Mouse (Mus musculus) thymus, postnatal 4 days (tissue): ENCODE results near the gene Ptprcap.
"Not testable (repeated sequence)": the region's sequence is repeated elsewhere in the genome, so short reads cannot be mapped to it uniquely, and the experiment has no call there.

ENCODE experiments used
- DNase-seq: peaks from one replicate; pipeline ENCODE4 v3.0.0; 2021

Gene Ptprcap

DNA sequence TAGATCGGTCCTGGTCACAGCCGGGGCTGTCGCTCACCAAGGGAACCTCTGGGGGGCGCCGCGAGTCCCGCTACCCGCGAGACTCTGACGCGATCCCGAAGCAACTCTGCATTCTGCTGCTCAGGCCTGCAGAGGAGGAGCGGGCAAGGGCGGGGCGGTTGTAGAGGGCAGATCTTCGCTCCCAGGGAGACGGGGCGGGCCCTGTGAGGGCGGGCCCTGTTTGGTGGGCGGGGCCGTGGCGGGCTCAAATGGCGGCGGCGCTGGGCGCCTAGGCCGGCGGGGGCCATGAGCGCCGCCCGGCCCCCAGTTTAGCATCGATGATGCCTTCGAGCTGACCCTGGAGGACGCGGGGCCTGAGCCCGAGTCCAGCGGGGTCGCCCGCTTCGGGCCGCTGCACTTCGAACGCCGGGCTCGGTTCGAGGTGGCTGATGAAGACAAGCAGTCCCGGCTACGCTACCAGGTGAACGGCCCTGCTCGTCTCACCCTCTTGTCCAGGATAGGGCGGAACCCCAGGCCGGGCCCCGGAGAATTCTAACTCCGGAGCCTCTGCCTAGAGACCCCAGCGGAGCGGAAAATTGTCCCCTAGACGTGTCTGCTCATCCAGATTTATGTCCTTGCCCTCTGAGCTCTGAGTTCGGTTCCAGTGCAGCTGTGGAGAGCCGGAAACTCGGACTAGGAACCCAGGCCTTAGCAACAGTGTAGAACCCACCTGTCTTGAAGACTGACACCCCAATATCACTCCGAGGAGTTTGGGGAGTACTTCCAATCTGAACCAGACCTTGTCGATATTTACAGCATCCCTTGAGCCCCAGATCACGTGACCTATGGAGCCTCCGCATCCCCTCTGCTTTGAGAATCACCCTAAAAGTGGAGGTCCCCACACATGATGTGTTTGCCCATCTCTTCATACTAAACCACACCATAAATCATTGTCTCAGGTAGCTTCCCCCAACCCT is 27.4 kb upstream of the Ptprcap start, which contains the start of gene Aip:
Aip (minus strand) TSS at position 118 of the 956 bp plus-strand sequence.
- peak; percentile 99 for DNase-seq

- DNase-seq: peak; percentile 45
Measured at GRCm38 (mm10) chr19:4126759-4127495, 26.5 kb upstream of the Ptprcap start.

DNA sequence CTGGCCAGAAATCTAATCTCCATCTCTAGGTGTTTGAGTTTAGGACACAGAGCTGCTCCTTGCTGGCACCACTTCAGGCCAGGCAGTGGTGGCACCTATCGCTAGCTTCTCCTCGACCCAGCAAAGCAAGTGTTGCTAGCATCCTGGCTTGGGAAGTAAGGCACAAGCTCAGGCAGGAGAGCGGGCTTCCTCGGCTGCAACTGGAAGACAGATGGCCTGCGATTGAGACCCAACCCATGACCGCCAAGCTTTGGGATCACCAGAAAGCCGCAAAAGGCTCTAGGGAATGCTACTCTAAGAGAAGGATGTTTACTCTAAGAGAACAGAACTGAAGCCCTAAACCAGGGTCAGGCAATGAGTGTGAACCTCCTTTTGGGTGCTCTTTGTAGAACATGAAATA is 23.9 kb upstream of the Ptprcap start:
- DNase-seq: no peak

GRCm38 (mm10) chr19:4130106-4130505 is 23.3 kb upstream of the Ptprcap start:
- DNase-seq: no peak

- no peak for DNase-seq
Measured at GRCm38 (mm10) chr19:4131075-4131474, 22.3 kb upstream of the Ptprcap start.

DNA sequence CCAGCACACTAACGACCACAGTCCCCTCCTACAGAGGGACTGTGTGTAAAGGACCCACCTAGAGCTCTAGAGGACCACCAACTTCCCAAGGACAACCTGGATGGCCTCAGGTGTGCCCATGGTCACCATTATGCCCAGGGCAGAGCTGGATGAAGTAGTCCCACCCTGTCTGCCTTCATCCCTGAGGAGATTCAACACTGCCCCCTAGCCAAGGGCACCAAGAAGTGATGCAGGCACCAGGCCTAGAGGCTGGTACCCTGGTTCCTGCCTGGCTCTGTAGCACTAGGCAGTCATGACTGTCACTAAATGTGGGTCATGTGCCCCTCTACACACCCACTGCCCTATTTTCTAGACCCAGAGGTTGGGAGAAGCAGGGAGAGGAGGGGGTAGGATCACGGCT is 21.6 kb upstream of the Ptprcap start:
- peak; percentile 39 for DNase-seq

GRCm38 (mm10) chr19:4134354-4134753 is 19.1 kb upstream of the Ptprcap start:
- no peak for DNase-seq

GRCm38 (mm10) chr19:4135229-4135962 is 18.0 kb upstream of the Ptprcap start:
- DNase-seq: not testable (repeated sequence)

GRCm38 (mm10) chr19:4135963-4136345 is 17.4 kb upstream of the Ptprcap start:
- peak; percentile 28 for DNase-seq

DNA sequence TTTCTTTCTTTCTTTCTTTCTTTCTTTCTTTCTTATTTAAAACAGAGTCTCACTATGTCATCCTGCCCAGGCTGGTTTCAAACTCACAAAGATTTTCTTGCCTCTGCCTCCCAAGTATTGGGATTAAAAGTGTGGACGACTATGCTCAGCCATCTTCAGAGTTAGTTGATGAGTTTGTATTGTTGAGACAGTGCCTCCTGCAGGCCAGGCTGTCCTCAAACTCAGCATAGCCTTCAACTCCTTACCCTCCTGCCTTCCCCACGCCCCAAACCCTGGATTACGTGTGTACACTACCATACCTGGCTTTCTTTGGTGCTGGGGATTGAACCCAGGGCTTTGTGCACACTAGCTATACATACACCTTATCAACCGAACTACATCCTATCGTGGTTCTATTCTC is 16.9 kb upstream of the Ptprcap start:
- peak; percentile 47 for DNase-seq

DNA sequence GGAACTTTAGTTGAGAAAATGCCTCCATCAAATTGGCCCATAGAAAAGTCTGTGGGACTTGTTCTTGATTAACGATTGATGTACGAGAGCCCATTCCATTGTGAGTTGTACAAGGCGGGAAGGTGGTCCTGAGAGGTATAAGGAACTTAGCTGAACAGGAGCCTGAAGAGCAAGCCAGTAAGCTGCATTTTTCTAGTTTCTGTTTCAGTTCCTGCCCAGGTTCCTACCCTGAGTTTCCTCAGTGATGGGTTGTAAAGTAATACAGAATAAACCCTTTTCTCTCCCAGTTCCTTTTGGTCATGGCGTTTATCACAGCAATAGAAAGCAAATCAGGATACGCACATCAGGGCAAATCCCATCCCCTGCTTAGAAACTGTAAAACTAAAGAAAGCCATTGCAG is 15.5 kb upstream of the Ptprcap start:
- DNase-seq: no peak

GRCm38 (mm10) chr19:4139446-4139845 is 14.0 kb upstream of the Ptprcap start, which contains the start of gene Gpr152:
Gpr152 (plus strand) TSS chr19:4139787.
- DNase-seq: no peak

- DNase-seq: no peak
Measured at GRCm38 (mm10) chr19:4140147-4140546, 13.3 kb upstream of the Ptprcap start.

DNA sequence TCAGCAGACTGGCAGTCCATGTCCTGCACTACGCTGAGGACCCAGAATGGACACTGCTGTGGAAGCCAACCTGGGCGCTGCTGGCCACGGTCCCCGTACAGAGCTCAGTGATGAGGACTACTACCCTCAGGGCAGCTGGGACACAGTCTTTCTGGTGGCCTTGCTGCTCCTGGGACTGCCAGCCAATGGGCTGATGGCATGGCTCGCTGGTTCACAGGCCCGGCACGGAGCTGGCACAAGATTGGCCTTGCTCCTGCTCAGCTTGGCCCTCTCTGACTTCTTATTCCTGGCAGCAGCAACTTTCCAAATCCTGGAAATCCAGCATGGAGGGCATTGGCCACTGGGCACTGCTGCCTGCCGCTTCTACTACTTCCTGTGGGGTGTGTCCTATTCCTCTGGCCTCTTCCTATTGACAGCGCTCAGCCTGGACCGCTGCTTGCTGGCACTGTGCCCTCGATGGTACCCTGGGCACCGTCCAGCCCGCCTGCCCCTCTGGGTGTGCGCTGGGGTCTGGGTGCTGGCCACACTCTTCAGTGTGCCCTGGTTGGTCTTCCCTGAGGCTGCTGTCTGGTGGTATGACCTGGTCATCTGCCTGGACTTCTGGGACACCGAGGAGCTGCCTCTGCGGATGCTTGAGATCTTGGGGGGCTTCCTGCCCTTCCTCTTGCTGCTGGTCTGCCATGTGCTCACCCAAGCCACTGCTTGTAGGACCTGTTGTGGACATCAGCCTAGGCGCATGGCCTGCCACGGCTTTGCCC is 10.8 kb upstream of the Ptprcap start:
- no peak for DNase-seq

- DNase-seq: no peak
Measured at GRCm38 (mm10) chr19:4143759-4144268, 9.6 kb upstream of the Ptprcap start, which contains the start of gene Cabp4. Cabp4 (minus strand) TSS chr19:4144033.

GRCm38 (mm10) chr19:4144550-4145498 is 8.6 kb upstream of the Ptprcap start:
- DNase-seq: peak; percentile 55

DNA sequence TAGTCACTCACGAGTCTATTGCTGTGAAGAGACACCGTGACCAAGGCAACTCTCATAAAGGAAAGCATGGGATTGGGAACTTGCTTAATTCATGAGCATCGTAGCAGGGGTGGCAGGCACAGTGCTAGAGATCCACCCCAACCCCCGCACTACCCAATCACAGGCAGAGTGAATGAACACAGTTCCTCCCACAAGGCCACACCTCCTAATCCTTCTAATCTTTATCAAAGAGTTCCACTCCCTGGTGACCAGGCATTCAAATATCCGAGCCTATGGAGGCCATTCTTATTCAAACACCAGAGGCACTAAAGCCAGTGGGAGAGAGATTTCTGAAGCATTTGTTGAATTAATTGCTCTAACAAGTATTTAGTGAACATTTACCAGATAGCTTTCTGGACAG is 7.5 kb upstream of the Ptprcap start:
- DNase-seq: no peak

- DNase-seq: no peak
Measured at GRCm38 (mm10) chr19:4146366-4147021, 6.9 kb upstream of the Ptprcap start.

GRCm38 (mm10) chr19:4147022-4147405 is 6.4 kb upstream of the Ptprcap start:
- no peak for DNase-seq

DNA sequence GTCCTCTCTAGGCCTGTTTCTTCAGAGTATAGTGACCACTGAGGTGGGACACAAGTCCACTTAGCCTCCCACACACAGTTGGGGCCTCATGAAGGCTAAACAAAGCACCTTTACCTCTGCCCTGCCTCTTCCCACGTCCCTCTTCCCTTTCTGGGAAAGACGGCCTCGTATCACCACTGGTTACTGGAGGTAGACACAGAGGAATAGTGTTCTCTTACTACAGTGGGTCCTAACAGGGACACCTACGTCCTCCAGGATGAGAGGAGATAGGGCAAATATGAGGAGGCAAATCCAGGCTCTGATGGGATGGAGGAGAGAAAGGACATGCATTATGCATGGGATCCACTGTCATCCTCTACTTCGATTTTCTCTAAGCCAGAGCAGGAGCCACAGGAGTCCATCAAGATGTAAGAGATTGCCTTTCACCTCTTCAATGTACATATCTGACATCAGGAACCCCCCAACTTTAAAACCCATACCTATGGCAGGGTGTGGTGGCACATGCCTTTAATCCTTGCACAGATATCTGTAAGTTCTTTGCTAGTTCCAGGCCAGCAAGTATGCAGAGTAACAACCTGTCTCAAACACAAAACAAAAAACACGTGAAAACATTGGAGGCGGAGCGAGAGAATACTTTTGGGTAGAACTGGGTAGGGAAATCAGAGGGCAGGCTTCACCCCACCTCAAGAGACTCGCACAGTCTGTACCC is 5.5 kb upstream of the Ptprcap start:
- no peak for DNase-seq
